Mouse (Mus musculus): ENCODE results near the gene Pou2f2. TPM values are rescaled to one million over a fixed set of nuclear protein-coding genes. Genes with fewer than 3 reads are reported as not detected.

Gene Pou2f2
- polyA plus RNA-seq, 1 experiment from 2014 or later, result 3.2 TPM

Small RNA genes lying within 50 kb of the gene (microRNA-seq; reads per million reads assigned to microRNA genes)
- gene Mir6537 (ENCODE audit: borderline number of aligned reads) (not detected), gene Mir7048 (ENCODE audit: borderline number of aligned reads) (not detected)

Other genes with a start within 250 kb of the Pou2f2 start
- not detected in 2 replicates for gene Gm4881, start 235.2 kb downstream of the Pou2f2 start, polyA plus RNA-seq (2014; fragmentation: Nextera tagmentation; extraction: Ambion mirVana)
- gene Rabac1, start 207.0 kb downstream of the Pou2f2 start, polyA plus RNA-seq (2014; fragmentation: Nextera tagmentation; extraction: Ambion mirVana), result 91.3 and 101 TPM in 2 replicates
- 1.4 and 1.5 TPM in 2 replicates for gene Atp1a3, start 173.8 kb downstream of the Pou2f2 start, polyA plus RNA-seq (2014; fragmentation: Nextera tagmentation; extraction: Ambion mirVana)
- gene Grik5, start 107.4 kb downstream of the Pou2f2 start, polyA plus RNA-seq (2014; fragmentation: Nextera tagmentation; extraction: Ambion mirVana), result 3.5 and 5.3 TPM in 2 replicates
- 22.8 and 23.1 TPM in 2 replicates for gene Zfp574, start 107.2 kb downstream of the Pou2f2 start, polyA plus RNA-seq (2014; fragmentation: Nextera tagmentation; extraction: Ambion mirVana)
- gene Dedd2, start 40.9 kb upstream of the Pou2f2 start, polyA plus RNA-seq (2014; fragmentation: Nextera tagmentation; extraction: Ambion mirVana), result 19.6 and 21.1 TPM in 2 replicates
- 4.0 and 4.2 TPM in 2 replicates for gene Zfp526, start 41.7 kb upstream of the Pou2f2 start, polyA plus RNA-seq (2014; fragmentation: Nextera tagmentation; extraction: Ambion mirVana)
- 11.0 and 13.0 TPM in 2 replicates for gene Gsk3a, start 58.1 kb upstream of the Pou2f2 start, polyA plus RNA-seq (2014; fragmentation: Nextera tagmentation; extraction: Ambion mirVana)
- gene Erf, start 71.0 kb upstream of the Pou2f2 start, polyA plus RNA-seq (2014; fragmentation: Nextera tagmentation; extraction: Ambion mirVana), result 13.8 and 16.4 TPM in 2 replicates
- 21.6 and 25.2 TPM in 2 replicates for gene Cic, start 88.0 kb upstream of the Pou2f2 start, polyA plus RNA-seq (2014; fragmentation: Nextera tagmentation; extraction: Ambion mirVana)
- 104 and 106 TPM in 2 replicates for gene Pafah1b3, start 118.3 kb upstream of the Pou2f2 start, polyA plus RNA-seq (2014; fragmentation: Nextera tagmentation; extraction: Ambion mirVana)
- 0.32 and 0.68 TPM in 2 replicates for gene Prr19, start 121.7 kb upstream of the Pou2f2 start, polyA plus RNA-seq (2014; fragmentation: Nextera tagmentation; extraction: Ambion mirVana)
- 0.16 and 0.32 TPM in 2 replicates for gene Tmem145, start 126.4 kb upstream of the Pou2f2 start, polyA plus RNA-seq (2014; fragmentation: Nextera tagmentation; extraction: Ambion mirVana)
- 5.1 and 5.5 TPM in 2 replicates for gene Megf8, start 137.4 kb upstream of the Pou2f2 start, polyA plus RNA-seq (2014; fragmentation: Nextera tagmentation; extraction: Ambion mirVana)
- gene Cnfn, start 190.0 kb upstream of the Pou2f2 start, polyA plus RNA-seq (2014; fragmentation: Nextera tagmentation; extraction: Ambion mirVana), result not detected in 2 replicates
- 2.3 and 2.5 TPM in 2 replicates for gene Lipe, start 219.0 kb upstream of the Pou2f2 start, polyA plus RNA-seq (2014; fragmentation: Nextera tagmentation; extraction: Ambion mirVana)
- gene Cxcl17, start 233.2 kb upstream of the Pou2f2 start, polyA plus RNA-seq (2014; fragmentation: Nextera tagmentation; extraction: Ambion mirVana), result 0.38 TPM in 1 of 2 replicates, not detected in the other